Mouse (Mus musculus): ENCODE measurements around the gene Gm49361. TPM values are rescaled to one million over a fixed set of nuclear protein-coding genes. Genes with fewer than 3 reads are reported as not detected.
A peak's percentile ranks its signal among the peaks of the same experiment; 100 is the strongest.
"Not testable (repeated sequence)": the region's sequence is repeated elsewhere in the genome, so short reads cannot be mapped to it uniquely, and the experiment has no call there.

Gm49361 gene
- polyA plus RNA-seq, 1 experiment from 2014 or later: not detected

GRCm38 (mm10) chr14:57665628-57665950, 80.3 kb downstream of the Gm49361 start:
- no peaks in the 10 kb centered on the region for H3K27me3 ChIP-seq
- no peak for TF ChIP-seq CTCF (IDR thresholded peaks at IDR 0.05)
- in situ Hi-C loops (cut with MboI; ENCODE audit: low pct_unique_long_range_greater_than_20kb): no loop called here
- ChIA-PET CTCF (no interaction called here), POLR2A (interaction anchor here (1.1 kb wide), 1 partner anchor 12 kb away, joined by 3 read pairs; no protein-coding TSS in a partner anchor)
- DNase-seq (ENCODE audit: low read depth, low spot score) (no peak), ATAC-seq (no peak)

GRCm38 (mm10) chr14:57664822-57665627, 80.9 kb downstream of the Gm49361 start, which contains the start of gene Xpo4:
Gene Xpo4 (minus strand): TSS chr14:57665430.
- ChIA-PET POLR2A (interaction anchor here (1.1 kb wide), 1 partner anchor 13 kb away, joined by 3 read pairs; no protein-coding TSS in a partner anchor), CTCF (no interaction called here)
- DNase-seq (ENCODE audit: low read depth, low spot score): no peak
- ATAC-seq: peak; percentile 88
- in situ Hi-C loops (cut with MboI; ENCODE audit: low pct_unique_long_range_greater_than_20kb): no loop called here
- peak; percentile 47 for TF ChIP-seq CTCF (IDR thresholded peaks at IDR 0.05)
- H3K27me3 ChIP-seq: no peaks in the 10 kb centered on the region

DNA sequence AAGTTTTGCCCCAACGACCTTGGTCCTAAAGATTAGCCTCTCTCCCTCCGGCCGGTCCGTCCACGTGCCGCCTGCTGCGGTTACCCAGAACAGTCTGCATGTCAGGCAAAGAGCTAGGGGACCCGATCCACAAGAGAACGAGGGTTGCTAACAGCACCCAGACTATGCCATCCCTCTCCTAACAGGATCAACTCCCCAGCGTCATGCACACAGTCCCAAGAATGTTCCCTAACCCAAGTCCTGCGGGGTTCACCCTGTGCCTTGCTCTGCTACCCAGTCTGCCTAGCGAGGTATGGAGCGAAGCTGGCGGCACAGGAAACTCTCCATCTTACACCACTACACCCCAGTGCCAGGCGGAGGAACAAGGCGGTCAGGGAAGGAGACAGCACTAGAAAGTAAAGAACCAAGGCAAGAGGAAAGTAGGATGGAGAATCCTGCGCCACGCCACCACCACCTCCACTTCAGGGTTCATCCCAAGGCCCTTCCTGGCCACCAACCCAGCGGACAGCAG, 81.5 kb downstream of the Gm49361 start:
- H3K27me3 ChIP-seq: no peaks in the 10 kb centered on the region
- ChIA-PET CTCF (no interaction called here), POLR2A (no interaction called here)
- DNase-seq (ENCODE audit: low read depth, low spot score) (no peak), ATAC-seq (peak; percentile 40)
- TF ChIP-seq CTCF (IDR thresholded peaks at IDR 0.05): no peak
- in situ Hi-C loops (cut with MboI; ENCODE audit: low pct_unique_long_range_greater_than_20kb): no loop called here

DNA sequence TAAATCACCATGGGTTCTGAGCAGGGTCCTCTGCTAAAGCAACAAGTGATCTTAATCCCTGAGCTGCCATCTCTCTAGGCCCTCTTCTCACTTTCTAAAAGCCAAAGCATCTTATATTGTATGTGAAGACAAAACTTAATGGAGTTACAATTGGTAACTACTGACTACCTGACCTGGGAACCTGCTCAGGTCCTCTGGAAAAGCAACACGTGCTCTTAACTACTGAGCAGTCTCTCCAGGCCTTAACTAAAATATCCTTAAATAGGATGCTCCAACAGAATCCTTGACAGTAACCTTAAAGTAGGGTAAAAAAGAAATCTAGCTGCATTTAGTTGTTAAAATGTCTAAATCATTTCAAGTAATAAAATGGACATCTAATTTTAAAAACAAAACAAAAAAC, 82.3 kb downstream of the Gm49361 start:
- no peak for TF ChIP-seq CTCF (IDR thresholded peaks at IDR 0.05)
- no peaks in the 10 kb centered on the region for H3K27me3 ChIP-seq
- no peak for DNase-seq (ENCODE audit: low read depth, low spot score)
- in situ Hi-C loops (cut with MboI; ENCODE audit: low pct_unique_long_range_greater_than_20kb): no loop called here
- no peak for ATAC-seq
- ChIA-PET CTCF (no interaction called here), POLR2A (no interaction called here)

- TF ChIP-seq CTCF (IDR thresholded peaks at IDR 0.05): peak; percentile 28
- DNase-seq (ENCODE audit: low read depth, low spot score) (no peak), ATAC-seq (no peak)
- ChIA-PET CTCF (interaction anchor here (0.9 kb wide), 1 partner anchor 27 kb away, joined by 3 read pairs; no protein-coding TSS in a partner anchor), POLR2A (no interaction called here)
- in situ Hi-C loops (cut with MboI; ENCODE audit: low pct_unique_long_range_greater_than_20kb): no loop called here
- no peaks in the 10 kb centered on the region for H3K27me3 ChIP-seq
Observed at GRCm38 (mm10) chr14:57658301-57658700, 87.6 kb downstream of the Gm49361 start.

- CTCF ChIA-PET: no interaction called here
- POLR2A ChIA-PET: interaction anchor here (0.6 to 0.7 kb wide), 2 partner anchors 22 to 1281 kb away, joined by 3 read pairs; no protein-coding TSS in a partner anchor
- TF ChIP-seq CTCF (IDR thresholded peaks at IDR 0.05): no peak
Observed at GRCm38 (mm10) chr14:57657500-57657899, 88.4 kb downstream of the Gm49361 start.

DNA sequence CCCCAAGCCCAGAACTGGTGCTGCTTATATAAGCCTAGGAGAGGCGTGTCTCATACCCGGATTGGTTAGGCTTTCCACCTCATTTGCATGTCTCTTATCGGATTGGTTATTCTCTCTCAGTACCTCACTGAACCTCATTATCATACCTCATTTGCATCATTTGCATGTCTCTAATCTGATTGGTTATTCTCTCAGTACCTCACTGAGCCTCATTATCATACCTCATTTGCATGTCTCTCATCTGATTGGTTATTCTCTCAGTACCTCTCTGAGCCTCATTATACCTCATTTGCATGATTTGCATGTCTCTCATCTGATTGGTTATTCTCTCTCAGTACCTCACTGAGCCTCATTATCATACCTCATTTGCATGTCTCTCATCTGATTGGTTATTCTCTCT, 89.4 kb downstream of the Gm49361 start:
- ATAC-seq; DNase-seq (ENCODE audit: low read depth, low spot score); in situ Hi-C loops (cut with MboI; ENCODE audit: low pct_unique_long_range_greater_than_20kb); H3K27me3 ChIP-seq; POLR2A ChIA-PET: not testable (repeated sequence)
- CTCF ChIA-PET: interaction anchor here (0.6 kb wide), 1 partner anchor 14 kb away, joined by 3 read pairs; no protein-coding TSS in a partner anchor

More at GRCm38 (mm10) chr14:57657500-57657899, 88.4 kb downstream of the Gm49361 start:
- DNase-seq (ENCODE audit: low read depth, low spot score): no peak
- H3K27me3 ChIP-seq: no peaks in the 10 kb centered on the region
- no peak for ATAC-seq
- in situ Hi-C loops (cut with MboI; ENCODE audit: low pct_unique_long_range_greater_than_20kb): no loop called here

DNA sequence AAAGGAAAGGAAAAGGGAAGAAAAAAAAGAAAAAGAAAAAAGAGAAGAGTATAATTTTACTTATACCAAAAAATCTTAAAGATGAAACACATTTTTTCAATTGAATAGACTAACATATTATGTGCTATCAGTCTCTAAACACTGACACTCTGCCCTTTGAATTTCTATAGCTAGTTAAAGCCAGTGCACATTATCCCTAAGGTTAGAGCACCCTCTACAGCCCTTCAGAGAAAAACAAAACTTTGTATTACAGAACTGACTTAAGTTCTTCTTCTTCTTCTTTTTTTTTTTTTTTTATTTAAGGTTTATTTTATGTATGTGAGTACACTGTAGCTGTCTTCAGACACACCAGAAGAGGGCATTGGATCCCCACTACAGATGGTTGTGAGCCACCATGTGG, 96.4 kb downstream of the Gm49361 start:
- no peaks in the 10 kb centered on the region for H3K27me3 ChIP-seq
- TF ChIP-seq CTCF (IDR thresholded peaks at IDR 0.05): peak; percentile 21
- POLR2A ChIA-PET: interaction anchor here (0.6 kb wide), 1 partner anchor 173 kb away, joined by 4 read pairs; no protein-coding TSS in a partner anchor
- DNase-seq (ENCODE audit: low read depth, low spot score) (no peak), ATAC-seq (no peak)
- in situ Hi-C loops (cut with MboI; ENCODE audit: low pct_unique_long_range_greater_than_20kb): no loop called here
- CTCF ChIA-PET: interaction anchor here (1.1 kb wide), 1 partner anchor 174 kb away, joined by 3 read pairs; no protein-coding TSS in a partner anchor

- ATAC-seq (no peak), DNase-seq (ENCODE audit: low read depth, low spot score) (no peak)
- TF ChIP-seq CTCF (IDR thresholded peaks at IDR 0.05): no peak
- CTCF ChIA-PET: no interaction called here
- no peaks in the 10 kb centered on the region for H3K27me3 ChIP-seq
- in situ Hi-C loops (cut with MboI; ENCODE audit: low pct_unique_long_range_greater_than_20kb): no loop called here
- POLR2A ChIA-PET: no interaction called here
Observed at GRCm38 (mm10) chr14:57646155-57646554, 99.7 kb downstream of the Gm49361 start.

DNA sequence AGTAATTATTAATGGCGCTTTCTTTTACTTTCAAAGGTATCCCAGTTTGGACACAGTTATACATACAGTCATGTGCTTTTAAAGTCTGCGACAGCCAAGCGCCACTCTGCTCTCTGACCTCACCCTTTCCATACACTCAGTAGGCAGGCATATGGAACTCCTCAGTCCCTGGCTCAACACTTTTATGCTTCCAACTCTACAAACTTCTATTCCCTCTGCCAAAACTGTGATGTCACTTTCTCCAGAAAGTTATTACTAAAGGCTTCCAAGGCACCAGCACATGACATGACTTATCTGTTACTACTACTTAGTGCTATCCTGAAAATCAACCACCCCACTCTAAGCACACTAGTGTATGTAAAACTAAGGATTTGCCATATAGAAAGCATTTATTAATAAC, 106.8 kb downstream of the Gm49361 start:
- no peaks in the 10 kb centered on the region for H3K27me3 ChIP-seq
- in situ Hi-C loops (cut with MboI; ENCODE audit: low pct_unique_long_range_greater_than_20kb): no loop called here
- no peak for DNase-seq (ENCODE audit: low read depth, low spot score)
- POLR2A ChIA-PET: no interaction called here
- CTCF ChIA-PET: no interaction called here
- TF ChIP-seq CTCF (IDR thresholded peaks at IDR 0.05): no peak
- ATAC-seq: no peak

DNA sequence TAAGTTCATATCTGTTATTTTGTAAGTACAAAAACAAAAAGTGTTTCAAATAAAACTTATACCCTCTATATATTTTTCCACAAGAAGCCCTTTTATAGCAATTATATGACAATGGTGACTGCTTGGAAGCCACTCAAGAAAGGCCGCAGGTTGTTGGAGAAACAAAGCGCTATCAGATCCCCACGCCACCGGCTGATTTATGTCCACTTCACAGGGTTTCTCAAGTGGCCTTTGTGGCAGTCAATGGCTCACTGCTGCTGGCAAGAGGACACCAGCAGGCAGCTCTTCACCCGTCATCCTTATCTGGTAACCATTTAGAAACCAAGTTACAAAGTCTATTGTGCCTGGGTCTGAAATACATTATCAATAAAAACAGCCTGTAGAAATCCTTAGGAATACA, 111.8 kb downstream of the Gm49361 start:
- TF ChIP-seq CTCF (IDR thresholded peaks at IDR 0.05): no peak
- ChIA-PET CTCF (interaction anchor here (0.9 kb wide), 1 partner anchor 29 kb away, joined by 3 read pairs; no protein-coding TSS in a partner anchor), POLR2A (no interaction called here)
- DNase-seq (ENCODE audit: low read depth, low spot score): no peak
- no peak for ATAC-seq
- in situ Hi-C loops (cut with MboI; ENCODE audit: low pct_unique_long_range_greater_than_20kb): no loop called here
- H3K27me3 ChIP-seq: no peaks in the 10 kb centered on the region

All from Patski (cell line).